Mouse (Mus musculus) brain, embryonic 14.5 days (tissue): ENCODE results near the gene Astn2.

Experiments used
- CTCF ChIP-seq: fragments of 200-500 bp; IDR thresholded peaks from 2 replicates; pipeline ENCODE4 v1.5.1; 2012; ENCODE audit warnings: inconsistent platforms, mild to moderate bottlenecking, moderate library complexity, borderline replicate concordance; ENCODE audit not compliant: insufficient read depth, insufficient read length; ENCODE audit errors: extremely low read depth
- POLR2A ChIP-seq: fragments of 200-500 bp; IDR thresholded peaks from 2 replicates; pipeline ENCODE4 v1.6.1; 2012; ENCODE audit warnings: mild to moderate bottlenecking, inconsistent platforms, borderline replicate concordance; ENCODE audit not compliant: poor library complexity, insufficient read depth, insufficient read length, severe bottlenecking; ENCODE audit errors: extremely low read depth

DNA sequence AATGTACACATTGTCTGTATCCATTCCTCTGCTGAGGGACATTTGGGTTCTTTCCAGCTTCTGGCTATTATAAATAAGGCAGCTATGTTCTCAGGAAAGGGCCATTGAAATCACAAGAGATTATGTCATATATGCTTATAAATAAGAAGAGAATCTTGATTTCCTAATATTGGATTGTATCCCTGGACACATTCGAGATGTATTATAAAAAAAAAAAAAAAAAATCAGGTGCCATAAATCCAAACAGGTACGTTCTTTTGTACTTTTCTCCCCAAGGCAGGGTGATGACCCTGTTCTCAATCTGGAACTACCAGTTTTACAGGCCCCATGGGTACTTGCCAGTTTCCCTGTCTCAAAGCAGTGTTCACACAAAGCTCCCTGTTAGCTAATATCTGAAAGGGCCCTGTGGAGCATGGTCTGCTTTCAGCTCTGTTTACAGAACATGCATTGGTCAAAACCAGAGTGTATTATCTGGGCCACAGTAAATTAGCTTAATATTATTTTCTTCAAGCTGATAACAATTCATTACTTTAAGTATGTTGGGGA lies 530.1 kb downstream of the Astn2 start:
- no peak for TF ChIP-seq CTCF
- no peak for TF ChIP-seq POLR2A
